Mouse (Mus musculus) brain, embryonic 14.5 days (tissue): Measurements from ENCODE around the gene Prrt1. TPM values are rescaled to one million over a fixed set of nuclear protein-coding genes. Genes with fewer than 3 reads are reported as not detected.

Experiments
- DNase-seq: peaks from one replicate; pipeline ENCODE4 v3.0.0-alpha.2; 2011; ENCODE audit warnings: low read depth
- CTCF ChIP-seq: fragments of 200-500 bp; IDR thresholded peaks from 2 replicates; pipeline ENCODE4 v1.5.1; 2012; ENCODE audit warnings: inconsistent platforms, mild to moderate bottlenecking, moderate library complexity, borderline replicate concordance; ENCODE audit not compliant: insufficient read depth, insufficient read length; ENCODE audit errors: extremely low read depth
- POLR2A ChIP-seq: fragments of 200-500 bp; IDR thresholded peaks from 2 replicates; pipeline ENCODE4 v1.6.1; 2012; ENCODE audit warnings: mild to moderate bottlenecking, inconsistent platforms, borderline replicate concordance; ENCODE audit not compliant: poor library complexity, insufficient read depth, insufficient read length, severe bottlenecking; ENCODE audit errors: extremely low read depth
- polyA plus RNA-seq: library from polyadenylated mRNA; depleted of rRNA; stranded (reverse); fragments of >200 nt; gene quantifications from 2 replicates; pipeline ENCODE4 v1.2.3, GENCODE M21; 2012

Gene Prrt1
- polyA plus RNA-seq, 1 experiment: 63.8 TPM

- no peak for DNase-seq
- no peak for TF ChIP-seq CTCF
- TF ChIP-seq POLR2A: no peak
Measured at GRCm38 (mm10) chr17:34654392-34654791, 25.1 kb downstream of the Prrt1 start.

- TF ChIP-seq CTCF (no peak), POLR2A (no peak)
- DNase-seq: no peak
Measured at GRCm38 (mm10) chr17:34655160-34655559, 25.8 kb downstream of the Prrt1 start.

- TF ChIP-seq CTCF: no peak
- TF ChIP-seq POLR2A: no peak
- DNase-seq: peak; percentile 57
Measured at GRCm38 (mm10) chr17:34655581-34655991, 26.3 kb downstream of the Prrt1 start.

- DNase-seq: no peak
- TF ChIP-seq CTCF: no peak
- TF ChIP-seq POLR2A: no peak
Measured at GRCm38 (mm10) chr17:34656666-34657065, 27.3 kb downstream of the Prrt1 start.

- DNase-seq: no peak
- TF ChIP-seq CTCF (no peak), POLR2A (no peak)
Measured at GRCm38 (mm10) chr17:34657271-34657670, 27.9 kb downstream of the Prrt1 start.

GRCm38 (mm10) chr17:34658145-34658544 lies 28.8 kb downstream of the Prrt1 start:
- no peak for DNase-seq
- TF ChIP-seq CTCF: no peak
- TF ChIP-seq POLR2A: no peak

- TF ChIP-seq POLR2A (no peak), CTCF (no peak)
- no peak for DNase-seq
Measured at GRCm38 (mm10) chr17:34658591-34658990, 29.3 kb downstream of the Prrt1 start.

- DNase-seq: no peak
- TF ChIP-seq CTCF (no peak), POLR2A (no peak)
Measured at GRCm38 (mm10) chr17:34659181-34659896, 30.0 kb downstream of the Prrt1 start.

- DNase-seq: no peak
- TF ChIP-seq POLR2A (no peak), CTCF (no peak)
Measured at GRCm38 (mm10) chr17:34659897-34660214, 30.5 kb downstream of the Prrt1 start.

- no peak for DNase-seq
- no peak for TF ChIP-seq POLR2A
- TF ChIP-seq CTCF: no peak
Measured at GRCm38 (mm10) chr17:34660259-34660820, 31.0 kb downstream of the Prrt1 start.

GRCm38 (mm10) chr17:34661121-34661591 lies 31.8 kb downstream of the Prrt1 start:
- no peak for DNase-seq

GRCm38 (mm10) chr17:34662468-34662867 lies 33.1 kb downstream of the Prrt1 start:
- DNase-seq: no peak
- TF ChIP-seq CTCF: no peak
- no peak for TF ChIP-seq POLR2A

More at GRCm38 (mm10) chr17:34661121-34661591, 31.8 kb downstream of the Prrt1 start:
- TF ChIP-seq POLR2A (no peak), CTCF (no peak)

GRCm38 (mm10) chr17:34662978-34663377 lies 33.6 kb downstream of the Prrt1 start:
- DNase-seq: no peak
- no peak for TF ChIP-seq POLR2A
- TF ChIP-seq CTCF: no peak

GRCm38 (mm10) chr17:34663558-34663957 lies 34.2 kb downstream of the Prrt1 start:
- DNase-seq: no peak
- TF ChIP-seq CTCF (no peak), POLR2A (no peak)
